Mouse (Mus musculus) frontal cortex, postnatal 36 days (tissue): ENCODE measurements at regions not wholly inside any gene's neighbourhood (a gene's known extent, or its start where the extent isn't known, plus 50 kb on each side); places are given as distances from the start of the nearest gene placed in this dataset.

ENCODE experiments used
- DNase-seq, 2 experiments: peaks; one replicate each; pipeline ENCODE4 v3.0.0; 2022; ENCODE audit warnings: low spot score in 2 of 2

DNA sequence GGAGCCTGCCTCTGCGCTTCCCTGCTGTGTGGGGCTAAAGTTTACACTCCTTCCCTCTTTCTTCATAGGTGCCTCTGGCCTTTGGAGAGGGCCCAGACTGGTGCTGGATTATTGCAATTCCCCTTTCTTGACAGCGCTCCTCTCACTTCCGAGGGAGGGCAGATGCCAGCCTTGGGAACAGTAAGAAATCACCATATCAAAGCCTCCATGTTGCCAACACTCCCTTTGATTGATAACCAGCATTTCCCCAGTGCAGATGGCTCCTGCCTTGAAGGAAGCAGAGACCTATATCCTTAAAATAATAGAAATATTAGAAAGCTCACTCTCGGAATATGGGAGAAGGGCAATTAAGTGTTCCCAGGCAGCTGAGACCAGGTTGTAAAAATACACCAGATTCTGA is 63.1 kb upstream of the Cep295 start:
- no peak for DNase-seq

DNA sequence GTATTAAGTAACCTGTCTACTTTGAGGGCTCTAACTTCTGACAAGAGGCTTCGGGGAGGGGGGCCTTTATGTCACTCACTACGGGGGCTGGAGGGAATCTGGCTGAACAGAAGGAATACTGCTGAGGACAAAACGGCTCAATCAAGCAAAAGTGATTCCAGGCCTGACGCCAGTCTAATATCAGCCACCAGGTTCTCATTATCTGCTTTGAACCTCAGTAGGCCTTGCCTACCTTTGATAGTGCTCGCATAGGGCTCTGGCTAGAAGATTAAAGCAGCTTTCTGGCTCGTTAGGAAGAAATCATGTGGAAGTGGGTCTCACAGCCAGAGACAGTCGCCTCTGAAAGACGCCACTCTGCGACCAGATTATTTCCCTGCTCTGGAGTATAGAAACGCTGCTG is 64.3 kb upstream of the Cep295 start:
- no peak for DNase-seq

DNA sequence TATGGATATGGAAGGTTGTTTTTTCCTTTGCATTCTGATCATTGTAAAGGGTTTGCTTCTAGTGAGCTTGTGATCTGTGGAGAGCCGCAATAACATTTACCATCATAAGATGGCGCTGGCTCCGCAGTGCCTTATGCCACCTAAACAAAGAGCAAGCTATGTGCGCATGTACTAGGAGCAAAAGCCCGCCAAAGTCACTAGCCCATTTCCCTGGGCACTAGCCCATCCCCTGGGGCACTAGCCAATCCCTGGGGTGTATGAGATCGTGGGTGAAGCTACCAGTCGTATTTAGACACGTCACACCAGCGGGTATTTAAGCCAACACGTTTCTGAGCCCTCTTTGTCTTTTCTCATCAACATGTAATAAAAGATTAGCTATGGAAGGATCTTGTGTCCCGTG is 59.0 kb upstream of the Smco4 start:
- DNase-seq = peak in 1 of 2 experiments; percentile 19

DNA sequence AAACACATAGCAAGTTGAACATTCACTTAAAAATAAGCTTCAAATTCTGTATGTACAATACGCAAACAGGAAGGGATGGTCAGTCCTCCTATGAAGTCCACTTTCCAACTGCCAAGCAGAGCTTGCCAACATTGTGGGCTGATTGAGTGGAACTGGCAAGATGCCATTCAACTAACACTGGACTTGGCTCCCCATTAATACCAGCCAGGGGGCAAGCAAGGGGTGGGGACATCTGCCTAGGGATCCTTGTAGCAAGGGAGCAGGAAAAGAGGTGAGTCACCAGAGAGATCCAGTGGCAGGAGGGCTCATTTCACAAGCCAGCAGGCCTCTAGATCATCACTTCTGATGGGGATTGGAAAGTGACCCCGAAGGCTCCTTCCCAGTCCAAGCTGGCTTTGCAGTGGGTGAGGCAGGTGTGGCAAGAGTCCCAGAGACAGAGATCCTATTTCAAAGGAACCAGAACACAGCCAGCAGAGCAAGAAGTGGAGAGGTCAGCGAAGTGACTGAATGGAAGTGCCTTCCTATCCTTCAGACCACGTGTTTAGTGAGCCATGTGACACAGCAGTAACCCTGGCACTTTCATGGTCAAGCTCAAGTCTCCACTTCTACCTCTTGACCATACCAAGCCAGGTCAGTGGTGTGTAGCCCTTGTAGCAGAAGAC is 53.8 kb upstream of the Smco4 start:
- DNase-seq = no peak

DNA sequence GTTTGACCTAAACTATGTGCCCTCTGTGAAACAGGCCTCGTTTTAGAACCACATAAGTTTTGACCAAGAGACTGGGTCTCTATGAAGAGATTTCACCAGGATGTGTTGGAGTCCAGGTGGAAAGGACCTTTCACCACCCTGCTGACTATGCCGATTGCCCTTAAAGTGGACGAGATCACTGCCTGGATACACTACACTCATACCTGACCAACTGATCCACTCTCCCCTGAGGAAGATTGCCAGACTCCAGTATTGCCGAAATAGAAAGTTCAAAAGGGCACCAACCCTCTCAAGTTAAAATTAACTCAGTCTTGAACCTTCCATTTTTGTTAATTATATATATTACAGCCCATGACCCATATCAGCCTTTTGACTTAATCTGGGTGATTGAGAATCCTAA is 51.1 kb upstream of the Smco4 start:
- DNase-seq = no peak
